Mouse (Mus musculus): ENCODE measurements around the gene Nxpe4. TPM values are rescaled to one million over a fixed set of nuclear protein-coding genes. Genes with fewer than 3 reads are reported as not detected.
"Not testable (repeated sequence)": the region's sequence is repeated elsewhere in the genome, so short reads cannot be mapped to it uniquely, and the experiment has no call there.

Gene Nxpe4
- polyA plus RNA-seq (2014; fragmentation: Nextera tagmentation; extraction: Ambion mirVana), result 6.3 and 7.8 TPM in 2 replicates

DNA sequence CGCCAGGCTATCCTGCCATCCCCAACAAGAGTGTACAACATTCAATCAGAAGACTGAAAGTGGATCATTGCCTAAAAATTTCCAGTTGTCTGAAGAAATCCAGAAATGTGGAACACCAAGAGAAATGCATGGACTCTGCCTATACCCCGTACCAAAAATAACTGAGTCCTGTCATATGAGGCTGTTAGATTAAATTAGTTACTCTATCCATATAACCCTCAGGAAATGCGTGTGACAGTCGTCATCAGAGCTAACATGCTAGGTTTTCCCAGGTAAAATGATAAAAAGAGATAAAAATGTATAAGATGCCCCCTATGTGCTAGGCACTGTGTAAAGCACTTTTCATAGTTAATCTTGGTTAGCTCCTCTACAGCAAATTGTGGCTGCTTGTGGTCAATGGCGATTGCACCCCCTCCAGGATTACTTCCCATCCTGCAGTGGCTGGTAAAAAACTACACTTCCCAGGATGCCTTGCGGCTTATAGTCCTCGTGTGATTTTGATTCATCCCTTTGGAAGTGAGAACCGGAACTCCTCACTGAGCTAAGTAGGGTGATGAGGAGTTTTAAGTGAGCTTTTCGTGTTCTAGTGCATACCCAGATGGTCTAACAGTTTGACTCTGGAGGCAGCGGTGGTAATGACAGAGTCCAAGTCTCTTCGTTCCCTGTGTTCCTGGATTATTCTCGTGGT lies at the start of gene Nxpe4:
TSS of gene Nxpe4 (plus strand) at position 519 of the 688 bp plus-strand sequence.
- peak; percentile 82 for ATAC-seq (ENCODE audit: low FRiP score, low TSS enrichment)
- no peaks in the 10 kb centered on the region for H3K27me3 ChIP-seq (ENCODE audit: control insufficient read depth, insufficient read depth, low read length)
- 26% methylated on average over 12 of the region's 12 CpGs for whole genome bisulfite sequencing
- peaks cover 11% of the 10 kb centered on the region for H3K4me1 ChIP-seq (ENCODE audit: control insufficient read depth, insufficient read depth, low read length)
- peak within 1 kb of the TSS; percentile 45 for H3K4me3 ChIP-seq (ENCODE audit: low read length)
- H3K9ac ChIP-seq (ENCODE audit: low read depth, low read length), result peak within 1 kb of the TSS; percentile 42; the same call in 1 of the 2 replicates
- peak within 1 kb of the TSS; percentile 60 for H3K4me2 ChIP-seq (replicated peaks; ENCODE audit: low read depth, low read length)
- H3K27ac ChIP-seq (ENCODE audit: low read depth, low read length), result no peak within 1 kb of the TSS
- no peaks in the 10 kb centered on the region for H3K36me3 ChIP-seq (ENCODE audit: control insufficient read depth, insufficient read depth, low read length)
- H3K9me3 ChIP-seq (ENCODE audit: control insufficient read depth, low read length), result no peaks in the 10 kb centered on the region

DNA sequence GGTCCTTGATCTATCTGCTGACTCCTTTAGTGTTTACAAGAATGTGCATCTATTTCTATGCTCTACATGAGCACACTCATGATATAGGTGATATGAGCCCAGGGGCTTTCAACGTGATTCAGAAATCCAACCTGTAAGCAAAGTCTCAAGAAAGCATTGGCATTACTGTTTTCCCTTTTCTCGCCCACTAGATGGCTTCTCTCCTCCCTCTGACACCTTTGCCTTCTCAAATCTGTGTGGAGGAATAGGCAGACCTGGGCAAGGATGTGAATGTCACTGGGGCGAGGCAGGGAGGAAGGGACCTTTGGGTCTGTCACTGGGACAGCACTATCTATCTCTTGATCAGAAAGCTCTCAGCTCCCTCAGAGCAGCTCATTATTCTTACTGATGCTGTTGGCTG lies 35.0 kb upstream of the Nxpe4 start:
- no peak for ATAC-seq (ENCODE audit: low FRiP score, low TSS enrichment)
- no peaks in the 10 kb centered on the region for H3K4me1 ChIP-seq (ENCODE audit: control insufficient read depth, insufficient read depth, low read length)
- no peaks in the 10 kb centered on the region for H3K36me3 ChIP-seq (ENCODE audit: control insufficient read depth, insufficient read depth, low read length)
- H3K9ac ChIP-seq (ENCODE audit: low read depth, low read length), result no peak overlapping the region
- no peak overlapping the region for H3K4me2 ChIP-seq (replicated peaks; ENCODE audit: low read depth, low read length)
- no peaks in the 10 kb centered on the region for H3K27me3 ChIP-seq (ENCODE audit: control insufficient read depth, insufficient read depth, low read length)
- WGBS, result 31% methylated on average over 3 of the region's 3 CpGs
- no peak overlapping the region for H3K4me3 ChIP-seq (ENCODE audit: low read length)
- no peak overlapping the region for H3K27ac ChIP-seq (ENCODE audit: low read depth, low read length)
- no peaks in the 10 kb centered on the region for H3K9me3 ChIP-seq (ENCODE audit: control insufficient read depth, low read length)

GRCm38 (mm10) chr9:48137507-48137906 lies 24.3 kb upstream of the Nxpe4 start:
- H3K36me3 ChIP-seq (ENCODE audit: control insufficient read depth, insufficient read depth, low read length), result no peaks in the 10 kb centered on the region
- 16% methylated on average over 3 of the region's 3 CpGs for WGBS
- no peak overlapping the region for H3K27ac ChIP-seq (ENCODE audit: low read depth, low read length)
- no peak overlapping the region for H3K4me3 ChIP-seq (ENCODE audit: low read length)
- ATAC-seq (ENCODE audit: low FRiP score, low TSS enrichment), result no peak
- no peaks in the 10 kb centered on the region for H3K9me3 ChIP-seq (ENCODE audit: control insufficient read depth, low read length)
- H3K9ac ChIP-seq (ENCODE audit: low read depth, low read length), result no peak overlapping the region
- no peak overlapping the region for H3K4me2 ChIP-seq (replicated peaks; ENCODE audit: low read depth, low read length)
- H3K27me3 ChIP-seq (ENCODE audit: control insufficient read depth, insufficient read depth, low read length), result no peaks in the 10 kb centered on the region
- H3K4me1 ChIP-seq (ENCODE audit: control insufficient read depth, insufficient read depth, low read length), result no peaks in the 10 kb centered on the region

GRCm38 (mm10) chr9:48140485-48141411 lies 21.1 kb upstream of the Nxpe4 start:
- H3K4me1 ChIP-seq (ENCODE audit: control insufficient read depth, insufficient read depth, low read length), result no peaks in the 10 kb centered on the region
- H3K27me3 ChIP-seq (ENCODE audit: control insufficient read depth, insufficient read depth, low read length), result no peaks in the 10 kb centered on the region
- H3K36me3 ChIP-seq (ENCODE audit: control insufficient read depth, insufficient read depth, low read length), result no peaks in the 10 kb centered on the region
- ATAC-seq (ENCODE audit: low FRiP score, low TSS enrichment), result no peak
- H3K4me3 ChIP-seq (ENCODE audit: low read length), result no peak overlapping the region
- WGBS, result 36% methylated on average over 8 of the region's 8 CpGs
- H3K9me3 ChIP-seq (ENCODE audit: control insufficient read depth, low read length), result no peaks in the 10 kb centered on the region
- no peak overlapping the region for H3K9ac ChIP-seq (ENCODE audit: low read depth, low read length)
- H3K27ac ChIP-seq (ENCODE audit: low read depth, low read length), result no peak overlapping the region
- H3K4me2 ChIP-seq (replicated peaks; ENCODE audit: low read depth, low read length), result no peak overlapping the region

GRCm38 (mm10) chr9:48142646-48143045 lies 19.2 kb upstream of the Nxpe4 start:
- no peak overlapping the region for H3K4me2 ChIP-seq (replicated peaks; ENCODE audit: low read depth, low read length)
- WGBS, result 90% methylated on average over 6 of the region's 6 CpGs
- no peak overlapping the region for H3K27ac ChIP-seq (ENCODE audit: low read depth, low read length)
- no peak overlapping the region for H3K9ac ChIP-seq (ENCODE audit: low read depth, low read length)
- no peaks in the 10 kb centered on the region for H3K36me3 ChIP-seq (ENCODE audit: control insufficient read depth, insufficient read depth, low read length)
- no peak overlapping the region for H3K4me3 ChIP-seq (ENCODE audit: low read length)
- no peaks in the 10 kb centered on the region for H3K4me1 ChIP-seq (ENCODE audit: control insufficient read depth, insufficient read depth, low read length)
- no peaks in the 10 kb centered on the region for H3K9me3 ChIP-seq (ENCODE audit: control insufficient read depth, low read length)
- H3K27me3 ChIP-seq (ENCODE audit: control insufficient read depth, insufficient read depth, low read length), result no peaks in the 10 kb centered on the region
- ATAC-seq (ENCODE audit: low FRiP score, low TSS enrichment), result no peak

GRCm38 (mm10) chr9:48146761-48147160 lies 15.1 kb upstream of the Nxpe4 start:
- H3K4me3 ChIP-seq (ENCODE audit: low read length), result no peak overlapping the region

DNA sequence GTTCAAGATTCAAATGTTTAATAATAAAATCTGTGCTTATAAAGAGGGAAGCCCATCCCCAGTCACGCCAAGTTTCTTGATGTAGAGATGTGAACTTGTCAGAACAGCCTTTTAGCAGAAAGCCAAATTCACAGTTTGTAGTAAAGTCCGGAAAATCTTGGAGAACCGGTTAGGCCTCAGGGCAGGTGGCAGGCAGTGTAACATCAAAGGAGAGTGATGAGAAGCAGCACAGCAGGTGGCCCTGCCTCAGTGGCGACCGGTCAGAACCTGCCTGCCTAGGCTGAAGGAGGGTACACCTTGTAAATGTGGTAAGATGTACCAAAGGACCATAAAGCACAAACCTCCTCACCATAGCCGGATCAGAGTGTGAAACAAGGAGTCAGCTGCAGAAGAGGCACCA lies 4.7 kb downstream of the Nxpe4 start:
- peaks cover 11% of the 10 kb centered on the region for H3K4me1 ChIP-seq (ENCODE audit: control insufficient read depth, insufficient read depth, low read length)
- 48% methylated on average over 6 of the region's 6 CpGs for WGBS
- not testable (repeated sequence) for H3K9me3 ChIP-seq (ENCODE audit: control insufficient read depth, low read length); H3K36me3 ChIP-seq (ENCODE audit: control insufficient read depth, insufficient read depth, low read length); H3K9ac ChIP-seq (ENCODE audit: low read depth, low read length); H3K27ac ChIP-seq (ENCODE audit: low read depth, low read length); H3K27me3 ChIP-seq (ENCODE audit: control insufficient read depth, insufficient read depth, low read length); ATAC-seq (ENCODE audit: low FRiP score, low TSS enrichment); H3K4me2 ChIP-seq (replicated peaks; ENCODE audit: low read depth, low read length); H3K4me3 ChIP-seq (ENCODE audit: low read length)

More at GRCm38 (mm10) chr9:48146761-48147160, 15.1 kb upstream of the Nxpe4 start:
- ATAC-seq (ENCODE audit: low FRiP score, low TSS enrichment), result no peak
- Histone ChIP-seq H3K4me2 (replicated peaks; ENCODE audit: low read depth, low read length) (no peak overlapping the region), H3K9ac (ENCODE audit: low read depth, low read length) (no peak overlapping the region), H3K9me3 (ENCODE audit: control insufficient read depth, low read length) (no peaks in the 10 kb centered on the region), H3K36me3 (ENCODE audit: control insufficient read depth, insufficient read depth, low read length) (no peaks in the 10 kb centered on the region), H3K4me1 (ENCODE audit: control insufficient read depth, insufficient read depth, low read length) (no peaks in the 10 kb centered on the region), H3K27ac (ENCODE audit: low read depth, low read length) (no peak overlapping the region), H3K27me3 (ENCODE audit: control insufficient read depth, insufficient read depth, low read length) (no peaks in the 10 kb centered on the region)
- 47% methylated on average over 3 of the region's 3 CpGs for WGBS

GRCm38 (mm10) chr9:48176764-48177163 lies 14.9 kb downstream of the Nxpe4 start:
- H3K4me2 ChIP-seq (replicated peaks; ENCODE audit: low read depth, low read length), result no peak overlapping the region
- no peak overlapping the region for H3K9ac ChIP-seq (ENCODE audit: low read depth, low read length)
- no peaks in the 10 kb centered on the region for H3K9me3 ChIP-seq (ENCODE audit: control insufficient read depth, low read length)
- no peaks in the 10 kb centered on the region for H3K4me1 ChIP-seq (ENCODE audit: control insufficient read depth, insufficient read depth, low read length)
- 51% methylated on average over 1 of the region's 1 CpGs for WGBS
- H3K27ac ChIP-seq (ENCODE audit: low read depth, low read length), result no peak overlapping the region
- no peaks in the 10 kb centered on the region for H3K36me3 ChIP-seq (ENCODE audit: control insufficient read depth, insufficient read depth, low read length)
- ATAC-seq (ENCODE audit: low FRiP score, low TSS enrichment), result no peak
- no peaks in the 10 kb centered on the region for H3K27me3 ChIP-seq (ENCODE audit: control insufficient read depth, insufficient read depth, low read length)
- no peak overlapping the region for H3K4me3 ChIP-seq (ENCODE audit: low read length)

DNA sequence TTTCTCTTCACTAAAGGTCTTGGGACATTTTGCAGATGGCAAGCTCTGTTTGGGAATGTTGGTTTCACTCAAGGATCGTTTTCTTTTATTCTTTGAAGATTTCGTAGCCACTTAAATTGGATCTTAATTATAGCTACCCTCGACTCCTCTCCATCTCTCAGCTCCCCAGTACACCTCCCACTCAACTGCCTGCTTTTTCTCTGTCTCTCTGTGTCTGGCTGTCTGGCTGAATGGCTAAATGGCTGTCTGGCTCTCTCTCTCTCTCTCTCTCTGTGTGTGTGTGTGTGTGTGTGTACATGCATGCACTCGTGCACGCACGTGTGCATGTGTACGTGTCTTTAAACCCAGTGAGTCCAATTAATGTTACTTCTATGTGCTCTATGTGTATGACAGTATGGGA lies 19.5 kb downstream of the Nxpe4 start:
- H3K4me3 ChIP-seq (ENCODE audit: low read length), result no peak overlapping the region
- H3K27me3 ChIP-seq (ENCODE audit: control insufficient read depth, insufficient read depth, low read length), result no peaks in the 10 kb centered on the region
- no peak overlapping the region for H3K4me2 ChIP-seq (replicated peaks; ENCODE audit: low read depth, low read length)
- H3K9ac ChIP-seq (ENCODE audit: low read depth, low read length), result no peak overlapping the region
- 77% methylated on average over 7 of the region's 7 CpGs for WGBS
- ATAC-seq (ENCODE audit: low FRiP score, low TSS enrichment), result no peak
- H3K4me1 ChIP-seq (ENCODE audit: control insufficient read depth, insufficient read depth, low read length), result peaks cover 3% of the 10 kb centered on the region; the same call in 1 of the 2 replicates
- no peaks in the 10 kb centered on the region for H3K9me3 ChIP-seq (ENCODE audit: control insufficient read depth, low read length)
- H3K36me3 ChIP-seq (ENCODE audit: control insufficient read depth, insufficient read depth, low read length), result no peaks in the 10 kb centered on the region
- H3K27ac ChIP-seq (ENCODE audit: low read depth, low read length), result no peak overlapping the region
